Mouse (Mus musculus) spleen, postnatal 10 days (tissue): ENCODE measurements around the gene Pemt.

Source experiments
- DNase-seq, 2 experiments: peaks; one replicate each; pipeline ENCODE4 v3.0.0; 2021 to 2022; ENCODE audit warnings: low spot score in 2 of 2

The Pemt gene

GRCm38 (mm10) chr11:60001231-60001980 is 44.9 kb downstream of the Pemt start:
- no peak for DNase-seq

- no peak for DNase-seq
Observed at GRCm38 (mm10) chr11:59994318-59994717, 52.0 kb downstream of the Pemt start.

DNA sequence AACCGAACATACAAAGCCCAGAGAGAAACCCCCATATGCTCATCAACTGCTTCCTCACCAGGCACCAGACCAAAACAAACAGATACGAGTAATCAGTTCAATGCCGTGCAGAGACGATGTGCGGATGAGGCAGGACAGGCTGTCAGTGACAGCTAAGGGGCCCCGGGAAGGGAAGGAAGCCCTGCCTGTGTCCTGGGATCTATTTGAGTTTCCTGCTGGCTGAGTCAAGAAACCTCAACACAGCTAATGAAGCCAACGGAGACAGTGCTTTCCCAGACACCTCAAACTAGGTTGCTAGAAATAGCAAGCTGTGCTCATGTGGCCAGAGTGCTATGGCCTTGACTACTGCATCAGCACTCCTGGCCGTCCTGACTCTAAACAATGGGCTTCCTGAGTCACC is 54.9 kb downstream of the Pemt start:
- DNase-seq, result no peak

DNA sequence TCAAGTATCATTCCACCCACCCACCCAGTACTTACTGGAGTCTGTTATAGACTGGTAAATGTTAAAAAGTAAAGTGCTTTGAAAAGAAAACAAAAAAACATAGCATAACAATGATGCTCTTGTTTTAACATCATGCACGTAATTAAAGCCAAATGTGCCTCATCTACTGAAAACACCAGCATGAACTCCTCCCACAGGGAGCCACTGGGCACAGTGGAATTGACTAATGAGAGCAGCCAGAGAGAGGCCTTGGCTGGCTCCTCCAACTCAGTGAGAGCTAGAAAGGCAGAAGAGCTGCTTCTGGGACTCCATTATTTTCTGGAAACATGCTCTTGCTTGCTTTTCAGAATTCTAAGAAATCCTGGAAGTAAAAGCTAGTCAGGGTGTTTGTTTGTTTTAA is 56.9 kb downstream of the Pemt start:
- DNase-seq, result no peak

DNA sequence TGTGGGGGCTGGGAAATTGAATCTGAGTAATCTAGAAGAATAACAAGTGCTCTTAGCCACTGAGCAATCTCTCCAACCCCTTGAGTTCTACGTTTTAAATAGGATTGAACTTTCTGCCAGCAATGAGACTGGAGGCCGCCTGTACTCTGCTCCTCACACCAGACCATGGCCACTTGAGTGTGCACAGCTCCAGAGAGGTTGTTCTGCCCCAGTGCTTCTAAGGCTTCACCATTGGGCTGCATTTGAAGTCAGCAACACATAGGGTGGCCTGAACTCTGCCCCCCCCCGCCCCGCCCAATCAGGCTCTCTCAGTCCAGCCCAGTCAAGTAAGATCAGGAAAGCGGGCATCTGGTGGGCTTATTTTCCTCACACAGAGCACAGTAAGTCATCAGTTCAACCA is 68.5 kb downstream of the Pemt start:
- no peak for DNase-seq

- no peak for DNase-seq
Observed at GRCm38 (mm10) chr11:59975241-59975640, 71.0 kb downstream of the Pemt start.

- no peak for DNase-seq
Observed at GRCm38 (mm10) chr11:59973389-59973788, 72.9 kb downstream of the Pemt start.

DNA sequence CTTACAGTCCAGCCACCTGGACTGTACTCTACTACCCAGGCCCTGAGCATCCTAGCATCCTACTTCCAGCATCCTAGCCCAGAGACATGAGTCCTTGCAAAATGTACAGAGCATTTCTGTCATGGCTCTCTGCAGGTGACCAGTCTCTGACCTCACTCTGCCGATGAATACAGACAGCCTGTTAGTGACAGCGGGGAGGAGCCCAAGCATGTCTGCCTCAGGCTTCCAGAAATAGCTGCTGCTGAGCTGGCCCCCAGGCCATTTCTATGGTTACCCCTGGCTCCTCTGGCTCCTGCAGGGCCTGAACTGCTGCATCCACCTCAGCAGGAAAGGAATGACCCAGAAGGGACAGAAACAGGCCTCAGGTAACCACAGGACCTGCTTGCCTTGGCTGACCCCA is 74.6 kb downstream of the Pemt start:
- no peak for DNase-seq

DNA sequence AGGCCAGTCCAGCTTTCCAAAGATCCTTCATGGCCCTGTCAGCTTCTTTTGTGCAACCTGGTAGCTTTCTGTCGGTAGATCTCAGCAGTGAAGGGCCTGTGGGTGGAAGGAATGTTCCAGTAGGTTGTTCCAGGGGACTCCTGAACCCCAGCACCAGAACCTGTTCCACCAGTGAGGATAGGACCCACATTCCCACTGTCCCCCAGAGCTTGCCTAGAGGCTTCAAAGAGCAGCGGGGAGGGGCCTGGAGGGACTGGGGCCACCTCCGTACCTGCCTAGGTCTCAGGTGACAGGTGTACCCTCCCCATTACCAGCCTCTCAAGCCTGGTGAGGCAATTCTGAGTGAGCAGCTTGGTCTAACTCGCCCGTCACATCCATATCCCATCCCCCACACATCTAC is 75.5 kb downstream of the Pemt start:
- DNase-seq, result no peak

DNA sequence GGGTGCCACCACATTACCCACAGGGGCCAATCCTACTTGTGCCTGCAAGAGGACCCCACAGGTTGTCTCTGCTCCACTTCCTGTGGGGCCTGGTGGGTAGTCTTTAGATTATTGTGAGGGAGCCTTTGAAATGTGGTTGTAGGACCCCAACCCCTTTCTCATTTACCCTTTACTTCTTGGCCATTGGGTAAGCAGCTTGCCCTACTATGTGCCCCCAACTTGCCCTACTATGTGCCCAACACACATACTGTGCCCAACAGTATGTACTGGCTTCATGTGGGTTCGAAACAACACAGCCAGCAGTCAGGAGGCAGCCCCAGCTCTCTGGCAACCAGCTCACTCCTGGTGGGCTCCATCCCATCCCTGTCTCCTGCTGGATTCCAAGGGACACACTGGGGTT is 78.5 kb downstream of the Pemt start:
- DNase-seq, result no peak

DNA sequence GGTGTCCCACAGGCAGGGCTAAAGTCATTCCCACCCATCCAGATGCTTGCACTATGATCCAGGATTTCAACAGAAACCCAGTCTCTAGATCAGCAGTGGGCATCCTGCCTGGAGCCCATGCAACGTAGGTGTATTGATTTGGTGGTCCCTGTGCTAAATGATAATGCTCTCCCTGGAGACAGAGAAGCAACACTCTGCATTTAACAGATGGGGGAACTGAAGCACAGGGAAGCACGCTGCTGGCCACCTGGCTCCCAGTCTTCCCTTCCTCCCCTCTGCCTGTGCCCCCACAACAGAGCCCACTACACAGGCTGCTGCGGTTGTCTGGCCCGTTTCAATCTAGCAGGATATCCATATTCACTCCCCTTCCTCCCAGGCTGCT is 80.2 kb downstream of the Pemt start:
- DNase-seq, result no peak

GRCm38 (mm10) chr11:59965227-59966101 is 80.8 kb downstream of the Pemt start:
- peak; percentile 63 to 81 for DNase-seq

DNA sequence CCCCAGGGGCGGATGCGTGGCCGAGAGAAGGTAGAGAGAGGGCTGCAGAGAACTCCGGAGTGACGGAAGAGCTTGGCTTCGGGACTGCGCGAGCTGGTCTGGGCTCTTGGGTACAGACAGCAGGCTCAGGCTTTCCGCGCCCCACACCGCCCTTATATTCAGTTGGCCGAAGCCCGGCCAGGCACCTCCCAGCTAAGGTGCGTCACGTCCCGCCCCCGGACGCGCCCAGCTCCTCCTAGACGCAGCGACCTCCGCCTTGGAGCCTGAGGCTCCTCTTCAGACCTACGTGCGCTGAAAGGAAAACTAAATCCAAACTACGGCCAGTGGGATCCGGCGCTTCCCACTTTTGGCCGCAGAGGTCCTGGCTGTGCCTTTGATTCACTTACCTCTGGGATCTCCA is 81.5 kb downstream of the Pemt start, which contains the start of gene Rasd1:
TSS of gene Rasd1 (minus strand) at position 127 of the 400 bp plus-strand sequence.
- peak; percentile 62 to 82 for DNase-seq

GRCm38 (mm10) chr11:59964163-59964758 is 82.0 kb downstream of the Pemt start:
- DNase-seq, result peak; percentile 33 to 39

DNA sequence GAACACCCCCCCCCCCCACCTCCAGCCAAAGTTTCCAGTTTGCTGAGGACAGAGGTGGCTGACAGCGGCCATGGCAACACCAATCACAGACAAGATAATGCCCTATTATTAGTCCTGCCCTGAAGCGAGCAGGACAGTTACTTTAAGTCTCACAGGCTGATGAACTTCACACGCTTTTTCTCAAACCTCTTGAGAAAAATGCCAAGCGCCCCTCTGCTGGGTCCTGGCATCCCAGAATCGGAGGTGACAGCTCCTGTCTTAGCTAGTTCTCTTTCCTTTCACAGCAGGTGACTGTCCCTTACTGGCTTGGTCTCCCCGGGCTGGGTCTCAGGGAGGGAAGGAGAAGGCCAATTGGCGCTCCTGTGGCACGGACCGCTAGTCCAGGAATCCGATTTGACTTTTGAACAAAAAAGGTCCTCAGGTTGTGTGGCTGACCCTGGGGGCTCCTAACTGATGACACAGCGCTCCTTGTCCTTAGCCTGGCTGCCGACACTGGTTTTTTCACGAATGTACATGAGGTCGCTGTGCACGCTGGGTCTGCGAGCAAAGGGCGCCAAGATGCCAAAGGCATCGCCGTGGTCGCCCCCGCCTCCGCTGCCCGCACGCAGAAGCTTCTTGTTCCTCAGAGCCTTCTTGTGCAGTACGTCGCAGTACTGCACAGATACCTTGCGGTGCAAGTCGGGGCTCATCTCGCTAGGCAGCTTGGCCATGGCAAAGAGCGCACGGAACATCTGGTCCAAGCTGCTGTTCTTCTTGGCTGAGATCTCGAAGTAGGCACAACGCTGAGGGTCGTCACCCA is 82.7 kb downstream of the Pemt start:
- peak in 1 of 2 experiments; percentile 31 for DNase-seq

DNA sequence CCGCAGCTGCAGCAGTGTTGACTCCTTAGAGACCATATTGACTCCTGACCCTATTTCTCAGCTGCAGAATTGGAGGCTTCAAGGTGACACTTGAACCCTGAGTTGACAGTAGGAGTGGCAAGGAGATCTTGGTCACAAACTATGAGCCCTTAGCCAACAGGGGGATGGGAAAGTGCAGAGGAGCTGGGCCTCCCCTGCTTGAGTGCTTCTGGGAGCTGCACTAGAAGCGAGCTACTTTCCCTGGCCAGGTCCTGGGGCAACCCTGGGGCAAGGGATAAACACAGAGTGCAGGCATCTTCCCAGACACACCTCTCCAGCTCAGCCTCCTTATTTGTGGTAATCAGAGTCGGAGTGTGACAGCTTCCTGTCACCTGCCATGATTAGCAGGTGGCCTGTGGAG is 83.7 kb downstream of the Pemt start:
- DNase-seq, result no peak

- DNase-seq, result no peak
Observed at GRCm38 (mm10) chr11:59961338-59961875, 84.9 kb downstream of the Pemt start.

- no peak for DNase-seq
Observed at GRCm38 (mm10) chr11:59960476-59961337, 85.6 kb downstream of the Pemt start.

DNA sequence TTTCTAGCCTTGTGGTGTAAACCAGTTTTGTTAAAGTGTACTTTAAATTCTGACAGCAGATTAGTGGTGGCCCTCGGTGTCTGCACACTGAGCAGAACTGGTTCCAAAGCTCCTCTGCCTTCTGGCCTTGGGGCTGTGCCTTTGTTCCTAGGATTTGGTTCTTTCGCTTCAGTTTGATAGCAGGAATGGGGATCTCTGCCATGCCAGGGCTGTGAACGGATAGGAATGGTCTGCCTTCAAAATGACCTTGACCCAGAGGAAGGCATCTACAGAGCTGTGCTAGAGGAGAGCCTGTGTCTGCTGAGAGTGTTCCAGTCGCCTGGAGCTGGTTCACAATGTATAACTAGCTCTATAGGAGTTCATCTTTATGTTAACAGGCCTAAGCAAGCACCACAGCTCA is 86.8 kb downstream of the Pemt start:
- DNase-seq, result no peak

GRCm38 (mm10) chr11:59956749-59957148 is 89.5 kb downstream of the Pemt start:
- DNase-seq, result no peak
